Mouse (Mus musculus) bone marrow macrophage, adult 2 months (primary cell): ENCODE measurements around the gene Nfkbie. TPM values are rescaled to one million over a fixed set of nuclear protein-coding genes. Genes with fewer than 3 reads are reported as not detected.

ENCODE experiments used
- H3K27ac ChIP-seq: 2 replicates; pipeline ENCODE4 v1.5.1; 2012; ENCODE audit warnings: low read depth, low read length; ENCODE audit not compliant: insufficient read depth
- H3K4me1 ChIP-seq: 2 replicates; pipeline ENCODE4 v1.6.1; 2012; ENCODE audit warnings: low read length; ENCODE audit not compliant: control insufficient read depth, insufficient read depth
- H3K4me3 ChIP-seq: 2 replicates; pipeline ENCODE4 v1.5.1; 2012; ENCODE audit warnings: mild to moderate bottlenecking, low read length, moderate library complexity; ENCODE audit not compliant: insufficient read depth
- CTCF ChIP-seq: IDR thresholded peaks from 2 replicates; pipeline ENCODE4 v1.5.1; 2012; ENCODE audit warnings: low read depth, mild to moderate bottlenecking, low read length, moderate library complexity
- POLR2A ChIP-seq: IDR thresholded peaks from 2 replicates; pipeline ENCODE4 v1.6.1; 2012; ENCODE audit warnings: mild to moderate bottlenecking, low read depth, low read length, borderline replicate concordance
- polyA plus RNA-seq: library from polyadenylated mRNA; stranded (reverse); fragments of >200 nt; gene quantifications from 2 replicates; pipeline ENCODE4 v1.2.4, GENCODE M21; 2012; ENCODE audit not compliant: missing spikeins, insufficient read depth, insufficient read length

Gene Nfkbie
- polyA plus RNA-seq, 1 experiment = 30.8 TPM

- no peak for TF ChIP-seq POLR2A
- TF ChIP-seq CTCF = no peak
- no peak within 1 kb of the TSS for H3K4me3 ChIP-seq
- no peak within 1 kb of the TSS for H3K27ac ChIP-seq
- peaks cover 11% of the 10 kb centered on the region for H3K4me1 ChIP-seq
Measured at GRCm38 (mm10) chr17:45601877-45602304, 46.4 kb downstream of the Nfkbie start, which contains the start of gene Mymx. Gene Mymx, minus strand, starts transcription at chr17:45602102.

DNA sequence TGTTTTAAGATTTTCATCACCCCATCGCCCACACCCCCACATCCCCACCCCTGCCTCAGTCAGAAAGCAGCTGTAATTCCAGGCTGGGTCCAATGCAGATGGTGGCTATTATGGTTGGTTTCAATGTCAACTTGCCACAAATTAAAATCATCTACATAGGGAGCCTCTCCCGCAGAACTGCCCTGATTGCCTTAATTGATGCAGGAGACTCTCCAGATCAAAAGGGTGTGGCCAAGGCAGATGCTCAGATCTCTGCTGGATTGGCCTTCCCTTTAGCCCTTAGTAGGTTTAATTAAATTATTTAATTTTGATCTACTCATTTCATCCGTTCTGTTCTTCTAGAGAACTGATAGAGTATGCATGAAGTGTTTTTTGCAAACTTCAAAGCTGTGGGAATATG lies 47.5 kb downstream of the Nfkbie start:
- H3K27ac ChIP-seq = no peak overlapping the region
- H3K4me1 ChIP-seq = peaks cover 7% of the 10 kb centered on the region
- TF ChIP-seq CTCF = no peak
- no peak for TF ChIP-seq POLR2A
- H3K4me3 ChIP-seq = no peak overlapping the region

- Histone ChIP-seq H3K27ac (no peak overlapping the region), H3K4me1 (peaks cover 27% of the 10 kb centered on the region), H3K4me3 (no peak overlapping the region)
- TF ChIP-seq POLR2A = no peak
- TF ChIP-seq CTCF = no peak
Measured at GRCm38 (mm10) chr17:45606992-45607879, 51.7 kb downstream of the Nfkbie start.

DNA sequence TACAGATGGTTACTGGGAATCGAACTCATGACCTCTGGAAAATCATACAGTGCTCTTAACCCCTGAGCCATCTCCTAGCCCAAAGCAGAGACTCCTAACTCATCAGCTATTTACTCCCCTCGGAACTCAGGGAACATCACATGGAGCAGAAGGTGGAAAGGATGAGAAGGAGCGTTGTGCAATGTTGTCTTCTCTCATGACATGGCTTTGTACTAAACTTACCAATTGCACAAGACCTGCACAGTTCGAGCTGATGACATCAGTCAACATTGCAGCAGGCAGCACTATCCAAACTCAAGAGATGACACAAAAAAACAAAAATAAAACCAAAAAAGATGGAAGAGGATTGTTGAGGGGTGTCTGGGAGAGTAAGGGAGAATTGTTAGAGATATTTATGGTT lies 52.9 kb downstream of the Nfkbie start:
- H3K4me3 ChIP-seq = no peak overlapping the region
- peaks cover 36% of the 10 kb centered on the region for H3K4me1 ChIP-seq
- H3K27ac ChIP-seq = peak overlapping the region; percentile 30
- TF ChIP-seq POLR2A (no peak), CTCF (no peak)

GRCm38 (mm10) chr17:45610144-45610866 lies 54.8 kb downstream of the Nfkbie start:
- TF ChIP-seq POLR2A (no peak), CTCF (no peak)
- H3K4me1 ChIP-seq = peaks cover 42% of the 10 kb centered on the region
- peak overlapping the region; percentile 71 for H3K27ac ChIP-seq
- no peak overlapping the region for H3K4me3 ChIP-seq

DNA sequence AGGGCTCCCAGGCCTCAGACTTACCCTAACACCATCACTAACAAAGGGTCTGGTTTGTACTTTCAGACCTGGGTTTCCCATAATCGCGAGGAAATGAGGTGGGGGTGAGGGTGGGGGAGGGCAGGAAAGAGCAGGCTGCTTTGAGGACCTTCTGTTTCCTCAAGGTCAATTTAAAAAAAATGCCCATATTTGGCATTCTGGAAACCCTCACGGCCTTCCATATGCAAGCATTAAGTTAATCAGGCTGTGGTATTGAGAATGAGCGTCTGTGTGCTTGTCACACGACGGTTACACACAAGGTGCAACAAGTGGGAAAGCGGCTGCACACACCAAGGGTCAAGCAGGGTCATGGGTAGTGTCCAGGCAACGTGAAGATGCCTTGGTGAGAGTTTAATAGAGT lies 56.5 kb downstream of the Nfkbie start:
- peaks cover 55% of the 10 kb centered on the region for H3K4me1 ChIP-seq
- H3K4me3 ChIP-seq = no peak overlapping the region
- TF ChIP-seq POLR2A = no peak
- TF ChIP-seq CTCF = no peak
- no peak overlapping the region for H3K27ac ChIP-seq

Other genes starting within 250 kb of the Nfkbie start
- gene Cdc5l, start 122.0 kb upstream of the Nfkbie start, polyA plus RNA-seq = 54.0 and 55.4 TPM in 2 replicates
- not detected in 2 replicates for gene Spats1, start 80.3 kb upstream of the Nfkbie start, polyA plus RNA-seq
- gene Aars2, start 48.9 kb upstream of the Nfkbie start, polyA plus RNA-seq = 4.8 and 5.0 TPM in 2 replicates
- gene Tcte1, start 32.3 kb upstream of the Nfkbie start, polyA plus RNA-seq = not detected in 2 replicates
- gene Tmem151b, start 6.0 kb upstream of the Nfkbie start, polyA plus RNA-seq = not detected in 2 replicates
- gene Slc35b2, start 8.2 kb downstream of the Nfkbie start, polyA plus RNA-seq = 73.7 and 83.1 TPM in 2 replicates
- 586 and 617 TPM in 2 replicates for gene Hsp90ab1, start 17.6 kb downstream of the Nfkbie start, polyA plus RNA-seq
- gene Slc29a1, start 43.9 kb downstream of the Nfkbie start, polyA plus RNA-seq = 88.6 and 93.9 TPM in 2 replicates
- gene Mymx, start 46.4 kb downstream of the Nfkbie start, polyA plus RNA-seq = not detected in 2 replicates
- gene Capn11, start 103.6 kb downstream of the Nfkbie start, polyA plus RNA-seq = 1.5 and 1.7 TPM in 2 replicates
- gene Mrpl14, start 130.6 kb downstream of the Nfkbie start, polyA plus RNA-seq = 73.3 and 73.4 TPM in 2 replicates
- gene Tmem63b, start 131.2 kb downstream of the Nfkbie start, polyA plus RNA-seq = 20.0 and 21.2 TPM in 2 replicates
- not detected in 2 replicates for gene 1600014C23Rik, start 178.1 kb downstream of the Nfkbie start, polyA plus RNA-seq